Mouse (Mus musculus) layer of hippocampus, adult 2 months (tissue): ENCODE results near the gene Sh3gl1. TPM values are rescaled to one million over a fixed set of nuclear protein-coding genes. Genes with fewer than 3 reads are reported as not detected.

Source experiments
- DNase-seq, 2 experiments: peaks; one replicate each; pipeline ENCODE4 v3.0.0; 2022; ENCODE audit warnings: low spot score in 2 of 2
- H3K27ac ChIP-seq: fragments of 200-600 bp; 2 replicates; pipeline ENCODE4 v1.8.1; 2022
- H3K4me3 ChIP-seq: fragments of 200-600 bp; 2 replicates; pipeline ENCODE4 v1.8.1; 2022; ENCODE audit warnings: mild to moderate bottlenecking
- CTCF ChIP-seq: fragments of 200-600 bp; conservative IDR thresholded peaks from 2 replicates; pipeline ENCODE4 v1.8.1; 2022; ENCODE audit warnings: antibody characterized with exemption, mild to moderate bottlenecking, moderate library complexity
- total RNA-seq, 2 experiments: library from RNA; stranded (reverse); gene quantifications; 2 replicates each; pipeline ENCODE4 v1.2.3; 2021

The Sh3gl1 gene
- total RNA-seq, 2 experiments from 2014 or later, result 63.0 to 69.7 TPM

GRCm38 (mm10) chr17:55977301-55977700 lies 59.1 kb downstream of the Sh3gl1 start:
- no peak overlapping the region for H3K4me3 ChIP-seq
- TF ChIP-seq CTCF, result no peak
- no peak overlapping the region for H3K27ac ChIP-seq
- no peak for DNase-seq

- peak; percentile 70 to 81 for DNase-seq
- TF ChIP-seq CTCF, result peak; percentile 93
- no peak overlapping the region for H3K27ac ChIP-seq
- H3K4me3 ChIP-seq, result no peak overlapping the region
Measured at GRCm38 (mm10) chr17:55976255-55976862, 60.1 kb downstream of the Sh3gl1 start.

- no peak for TF ChIP-seq CTCF
- Histone ChIP-seq H3K27ac (no peak overlapping the region), H3K4me3 (peak overlapping the region; percentile 66; the same call in 1 of the 2 replicates)
Measured at GRCm38 (mm10) chr17:55971453-55971852, 65.0 kb downstream of the Sh3gl1 start.

DNA sequence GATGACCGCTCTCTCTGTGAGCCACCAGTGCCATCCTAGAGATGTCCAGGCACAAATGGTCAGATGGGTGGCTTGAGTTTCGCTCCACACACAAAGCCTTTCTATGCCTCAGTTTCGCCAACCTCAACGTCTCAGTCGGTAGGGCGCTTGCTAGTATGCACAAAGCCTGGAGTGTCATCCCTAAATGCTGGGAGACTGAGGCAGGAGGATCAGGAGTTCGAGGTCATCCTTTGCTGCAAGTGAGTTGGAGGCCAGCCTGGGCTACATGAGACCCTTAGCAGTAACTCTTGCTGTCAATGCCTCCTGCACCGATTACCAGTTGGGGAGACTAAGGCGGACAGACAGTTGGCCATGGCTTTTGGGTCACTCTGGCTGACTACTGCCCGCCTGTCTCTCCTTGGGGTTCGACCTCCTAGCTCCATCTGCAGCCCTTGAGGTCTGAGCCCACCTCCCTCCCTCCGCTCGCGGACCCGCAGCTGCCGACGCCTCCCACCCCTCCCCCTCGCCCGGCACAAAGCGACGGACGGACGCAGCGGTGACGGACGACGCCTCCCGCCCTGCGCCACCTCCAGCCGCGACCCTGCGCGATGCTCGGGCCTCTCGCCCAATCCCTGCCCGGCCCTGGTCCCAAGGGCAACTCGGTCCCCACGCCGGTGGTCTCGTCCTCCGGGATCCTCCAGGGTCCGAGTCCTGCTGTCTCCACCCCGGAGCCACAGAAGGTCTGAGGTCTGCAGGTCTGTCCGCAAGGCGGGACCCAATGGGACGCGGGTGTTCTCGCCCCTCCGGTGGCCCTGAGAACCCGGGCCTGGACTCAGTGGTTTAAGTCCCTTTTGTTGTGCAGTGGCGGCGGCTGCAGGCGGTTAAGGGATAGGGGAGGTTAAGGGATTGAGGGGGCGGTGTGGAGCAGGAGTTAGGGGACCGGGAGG lies 66.2 kb downstream of the Sh3gl1 start, which contains the start of gene Shd:
Gene Shd, plus strand, starts transcription at position 502 of the 926 bp plus-strand sequence.
- no peak for DNase-seq
- Histone ChIP-seq H3K27ac (peak within 1 kb of the TSS; percentile 60), H3K4me3 (peak within 1 kb of the TSS; percentile 66)
- TF ChIP-seq CTCF, result no peak

More at GRCm38 (mm10) chr17:55971453-55971852, 65.0 kb downstream of the Sh3gl1 start:
- DNase-seq, result no peak

DNA sequence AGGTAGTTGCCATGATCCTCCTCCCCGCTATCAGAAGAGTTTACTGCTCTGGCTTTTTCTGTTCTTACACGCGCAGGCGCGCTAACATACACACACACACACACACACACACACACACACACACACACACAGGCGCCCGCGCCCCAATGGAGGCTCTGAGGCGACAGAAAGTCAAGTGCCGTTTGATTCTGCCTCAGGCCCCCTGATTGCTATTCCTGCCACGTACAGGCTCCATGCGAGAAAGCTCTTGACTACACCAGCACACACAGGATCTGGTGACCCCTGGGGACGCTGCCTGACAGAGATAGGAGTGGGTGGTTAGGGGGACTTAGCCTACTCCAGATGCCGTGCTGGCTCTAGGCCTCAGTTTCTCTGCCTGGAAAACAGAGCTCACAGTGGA lies 66.9 kb downstream of the Sh3gl1 start:
- H3K4me3 ChIP-seq, result no peak overlapping the region

DNA sequence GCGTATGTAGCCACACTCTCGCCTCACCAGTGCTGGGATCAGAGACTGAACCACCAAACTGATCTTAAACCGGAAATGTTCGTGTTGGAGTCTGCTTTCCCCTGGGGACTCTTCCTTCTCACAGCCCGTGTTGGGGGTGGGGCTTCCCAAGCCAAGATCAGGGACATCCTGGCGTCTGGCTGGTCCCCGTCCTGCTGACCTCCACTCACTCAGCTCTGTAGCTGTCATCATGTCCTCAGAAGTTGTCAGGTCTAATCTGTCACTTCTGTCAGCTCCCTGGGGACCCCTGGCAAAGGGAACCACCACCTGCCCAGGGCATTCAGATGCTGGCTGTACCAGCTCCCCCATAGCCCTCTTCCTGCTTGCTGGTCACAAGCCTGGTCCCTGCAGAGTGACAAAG lies 68.2 kb downstream of the Sh3gl1 start:
- no peak for DNase-seq
- TF ChIP-seq CTCF, result no peak
- H3K27ac ChIP-seq, result no peak overlapping the region
- no peak overlapping the region for H3K4me3 ChIP-seq

More for the DNA sequence above, 66.9 kb downstream of the Sh3gl1 start:
- peak overlapping the region; percentile 36; the same call in 1 of the 2 replicates for H3K27ac ChIP-seq
- no peak for DNase-seq
- no peak for TF ChIP-seq CTCF

- Histone ChIP-seq H3K4me3 (no peak overlapping the region), H3K27ac (no peak overlapping the region)
- TF ChIP-seq CTCF, result no peak
- no peak for DNase-seq
Measured at GRCm38 (mm10) chr17:55967186-55967585, 69.2 kb downstream of the Sh3gl1 start.

Other genes starting within 250 kb of the Sh3gl1 start
- 1 to 10 TPM; 5.0 to 7.4 TPM for gene Zfp119a, start 157.7 kb downstream of the Sh3gl1 start, total RNA-seq
- 1 to 10 TPM; 6.2 to 6.9 TPM for gene Zfp959, start 144.5 kb downstream of the Sh3gl1 start, total RNA-seq
- gene Zfp119b, start 87.1 kb downstream of the Sh3gl1 start, total RNA-seq, result 1 to 10 TPM; 3.5 to 4.0 TPM
- gene Ebi3, start 84.0 kb downstream of the Sh3gl1 start, total RNA-seq, result 1 to 10 TPM; 1.0 to 1.6 TPM
- 10 to 100 TPM; 18.1 to 19.0 TPM for gene Yju2, start 77.5 kb downstream of the Sh3gl1 start, total RNA-seq
- gene Shd, start 66.2 kb downstream of the Sh3gl1 start, total RNA-seq, result 10 to 100 TPM; 23.7 to 28.4 TPM
- 10 to 100 TPM; 67.2 to 69.0 TPM for gene Fsd1, start 50.1 kb downstream of the Sh3gl1 start, total RNA-seq
- gene Stap2, start 31.1 kb downstream of the Sh3gl1 start, total RNA-seq, result 1 to 10 TPM; 2.2 to 2.8 TPM
- 100 to 1,000 TPM; 101 to 103 TPM for gene Mpnd, start 30.9 kb downstream of the Sh3gl1 start, total RNA-seq
- gene Chaf1a, start 3.8 kb upstream of the Sh3gl1 start, total RNA-seq, result 1 to 10 TPM; 2.7 to 3.3 TPM
- 10 to 100 TPM; 82.9 to 89.3 TPM for gene Ubxn6, start 38.4 kb upstream of the Sh3gl1 start, total RNA-seq
- 100 to 1,000 TPM; 122 to 135 TPM for gene Hdgfl2, start 43.0 kb upstream of the Sh3gl1 start, total RNA-seq
- 10 to 100 TPM in 1 of 2 experiments, 1 to 10 TPM in 1; 7.5 to 10.1 TPM for gene Plin4, start 73.2 kb upstream of the Sh3gl1 start, total RNA-seq
- under 1 TPM; 0.54 to 0.76 TPM for gene Plin5, start 81.0 kb upstream of the Sh3gl1 start, total RNA-seq
- gene Lrg1, start 85.4 kb upstream of the Sh3gl1 start, total RNA-seq, result 1 to 10 TPM in 1 of 2 experiments, under 1 TPM in 1; 0.77 to 1.6 TPM
- 100 to 1,000 TPM; 125 to 133 TPM for gene Sema6b, start 103.7 kb upstream of the Sh3gl1 start, total RNA-seq
- 1 to 10 TPM; 5.4 to 7.0 TPM for gene Tnfaip8l1, start 125.8 kb upstream of the Sh3gl1 start, total RNA-seq
- 10 to 100 TPM; 40.6 to 41.1 TPM for gene Mydgf, start 147.3 kb upstream of the Sh3gl1 start, total RNA-seq
- 10 to 100 TPM; 65.3 to 66.1 TPM for gene Dpp9, start 182.3 kb upstream of the Sh3gl1 start, total RNA-seq
- gene Fem1a, start 220.2 kb upstream of the Sh3gl1 start, total RNA-seq, result 10 to 100 TPM; 36.4 to 37.1 TPM
- gene Ticam1, start 240.2 kb upstream of the Sh3gl1 start, total RNA-seq, result 1 to 10 TPM; 6.1 to 7.1 TPM